Mouse (Mus musculus): ENCODE results near the gene Hoxd1.

Gene Hoxd1

GRCm38 (mm10) chr2:74762522-74763244 lies at the start of gene Hoxd1:
Hoxd1 (plus strand) TSS chr2:74762980.
- DNase-seq (ENCODE audit: low spot score in 2 of 2), result no peak

- no peak for DNase-seq (ENCODE audit: low spot score in 2 of 2)
These were observed 49.3 kb upstream of the Hoxd1 start for GRCm38 (mm10) chr2:74713239-74714150.

GRCm38 (mm10) chr2:74714156-74714789 lies 48.5 kb upstream of the Hoxd1 start:
- no peak for DNase-seq (ENCODE audit: low spot score in 2 of 2)

- DNase-seq (ENCODE audit: low spot score in 2 of 2), result no peak
These were observed 47.9 kb upstream of the Hoxd1 start for GRCm38 (mm10) chr2:74714881-74715280.

GRCm38 (mm10) chr2:74715504-74716241 lies 47.1 kb upstream of the Hoxd1 start:
- peak; percentile 38 to 80 for DNase-seq (ENCODE audit: low spot score in 2 of 2)

GRCm38 (mm10) chr2:74720384-74720783 lies 42.4 kb upstream of the Hoxd1 start:
- DNase-seq (ENCODE audit: low spot score in 2 of 2), result no peak

- DNase-seq (ENCODE audit: low spot score in 2 of 2), result no peak
These were observed 41.8 kb upstream of the Hoxd1 start for GRCm38 (mm10) chr2:74720955-74721491.

- DNase-seq (ENCODE audit: low spot score in 2 of 2), result no peak
These were observed 40.9 kb upstream of the Hoxd1 start for GRCm38 (mm10) chr2:74721882-74722281.

- DNase-seq (ENCODE audit: low spot score in 2 of 2), result no peak
These were observed 39.8 kb upstream of the Hoxd1 start for GRCm38 (mm10) chr2:74722949-74723348.

- no peak for DNase-seq (ENCODE audit: low spot score in 2 of 2)
These were observed 38.4 kb upstream of the Hoxd1 start for GRCm38 (mm10) chr2:74724244-74725015.

GRCm38 (mm10) chr2:74725171-74725570 lies 37.6 kb upstream of the Hoxd1 start:
- DNase-seq (ENCODE audit: low spot score in 2 of 2), result no peak

- DNase-seq (ENCODE audit: low spot score in 2 of 2), result no peak
These were observed 36.2 kb upstream of the Hoxd1 start, which contains the start of gene Gm28230 for GRCm38 (mm10) chr2:74726551-74726950. Gm28230 (plus strand) TSS chr2:74726728.

GRCm38 (mm10) chr2:74726973-74727639 lies 35.7 kb upstream of the Hoxd1 start:
- no peak for DNase-seq (ENCODE audit: low spot score in 2 of 2)

GRCm38 (mm10) chr2:74727640-74728302 lies 35.0 kb upstream of the Hoxd1 start:
- no peak for DNase-seq (ENCODE audit: low spot score in 2 of 2)

GRCm38 (mm10) chr2:74728303-74728680 lies 34.5 kb upstream of the Hoxd1 start:
- DNase-seq (ENCODE audit: low spot score in 2 of 2), result no peak

- no peak for DNase-seq (ENCODE audit: low spot score in 2 of 2)
These were observed 32.4 kb upstream of the Hoxd1 start for GRCm38 (mm10) chr2:74730331-74730730.

- DNase-seq (ENCODE audit: low spot score in 2 of 2), result no peak
These were observed 31.7 kb upstream of the Hoxd1 start for GRCm38 (mm10) chr2:74731055-74731454.

GRCm38 (mm10) chr2:74731799-74732512 lies 30.8 kb upstream of the Hoxd1 start:
- no peak for DNase-seq (ENCODE audit: low spot score in 2 of 2)
